Mouse (Mus musculus): Measurements from ENCODE around the gene Sdhaf1. TPM values are rescaled to one million over a fixed set of nuclear protein-coding genes. Genes with fewer than 3 reads are reported as not detected.

The Sdhaf1 gene
- polyA plus RNA-seq, 1 experiment from 2014 or later = 17.0 TPM

DNA sequence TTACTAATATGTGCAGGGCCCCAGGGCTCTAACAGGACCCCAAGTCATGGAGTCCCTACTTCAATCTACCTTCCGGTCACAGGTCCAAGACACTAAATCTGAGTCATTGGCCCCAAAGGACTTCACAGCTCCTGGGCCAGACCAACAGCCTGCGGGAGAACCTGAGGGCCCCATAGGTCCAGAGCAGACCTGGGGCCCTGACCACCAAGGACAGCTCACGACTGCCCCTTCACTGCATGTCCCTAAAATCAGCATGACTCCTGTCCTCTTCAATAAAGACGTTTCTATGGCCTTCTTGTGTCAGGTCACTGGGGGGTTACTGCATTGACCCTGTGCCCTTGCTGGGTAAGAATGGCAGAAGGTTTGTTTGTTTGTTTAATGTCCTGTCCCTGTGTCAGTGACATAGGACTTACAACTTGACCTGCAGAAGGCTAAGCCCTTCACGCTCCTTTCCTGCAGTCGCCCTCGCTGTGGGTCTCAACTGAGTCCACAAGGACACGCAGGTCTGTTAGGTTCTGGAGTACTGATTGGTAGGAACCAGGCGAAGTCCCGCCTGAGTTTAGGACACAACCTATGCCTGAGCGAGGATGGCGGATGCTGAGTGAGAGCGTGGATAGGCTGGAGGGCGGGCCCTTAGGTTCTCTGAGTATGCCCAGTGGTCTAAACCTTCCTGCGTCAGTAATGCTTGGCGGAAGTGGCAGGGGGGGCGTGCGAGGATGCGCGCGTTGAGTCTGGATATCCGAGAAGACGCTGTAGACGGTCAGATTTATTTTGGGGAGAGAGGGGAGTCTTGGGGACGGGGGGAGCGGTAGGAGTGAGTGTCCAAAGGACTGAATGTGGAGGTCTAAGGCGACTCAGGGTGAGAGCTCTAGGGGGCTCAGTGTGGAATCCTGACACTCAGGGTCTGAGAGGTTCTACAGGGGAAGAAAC lies 15.4 kb downstream of the Sdhaf1 start, which contains the start of gene Alkbh6:
TSS of gene Alkbh6 (plus strand) at position 642 of the 930 bp plus-strand sequence.
- Histone ChIP-seq H3K27me3 (replicated peaks; ENCODE audit: control insufficient read depth, insufficient read depth, low read length) (no peaks in the 10 kb centered on the region), H3K4me2 (ENCODE audit: low read length) (peak within 1 kb of the TSS; percentile 97), H3K27ac (ENCODE audit: low read depth, low read length) (peak within 1 kb of the TSS; percentile 73), H3K4me3 (ENCODE audit: low read length) (peak within 1 kb of the TSS; percentile 73), H3K4me1 (ENCODE audit: control insufficient read depth, insufficient read depth, low read depth, low read length) (peaks cover 19% of the 10 kb centered on the region), H3K9me3 (ENCODE audit: control insufficient read depth, low read length) (no peaks in the 10 kb centered on the region), H3K36me3 (ENCODE audit: control insufficient read depth, insufficient read depth, low read length) (peaks cover 15% of the 10 kb centered on the region), H3K9ac (ENCODE audit: low read depth, low read length) (peak within 1 kb of the TSS; percentile 79)
- WGBS = 4% methylated on average over 27 of the region's 27 CpGs
- peak; percentile 100 for ATAC-seq

DNA sequence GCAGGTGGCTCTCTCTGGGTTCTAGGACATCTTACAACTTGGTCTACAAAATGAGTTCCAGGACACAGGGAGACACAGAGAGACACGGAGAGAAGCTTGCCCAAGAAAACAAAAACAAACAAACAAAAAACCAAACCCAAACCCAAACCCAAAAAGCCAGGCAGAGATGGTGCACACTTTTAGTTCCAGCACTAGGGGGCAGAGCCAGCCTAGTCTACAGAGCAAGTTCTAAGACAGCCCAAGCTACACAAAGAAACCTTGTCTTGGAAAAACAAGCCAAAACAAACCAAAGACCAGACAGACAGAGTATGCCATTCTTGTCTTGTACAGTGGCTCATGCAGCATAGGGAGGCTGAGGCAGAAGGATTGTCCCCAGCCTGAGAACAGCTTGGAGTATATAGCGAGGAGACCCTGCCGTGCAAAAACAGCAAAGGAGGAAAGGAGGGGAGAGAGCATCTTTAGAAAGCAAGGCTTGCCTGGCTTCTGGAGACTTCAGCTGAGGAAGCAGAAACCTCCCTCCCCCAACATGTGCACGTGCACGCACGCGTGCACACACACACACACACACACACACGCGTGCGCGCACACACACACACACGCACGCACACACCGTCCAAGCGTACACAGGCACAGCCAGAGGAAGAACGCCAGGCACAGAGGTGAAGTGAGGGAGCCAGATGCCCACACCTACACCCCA lies 17.5 kb downstream of the Sdhaf1 start:
- H3K4me2 ChIP-seq (ENCODE audit: low read length) = no peak overlapping the region
- H3K4me3 ChIP-seq (ENCODE audit: low read length) = no peak overlapping the region
- no peaks in the 10 kb centered on the region for H3K9me3 ChIP-seq (ENCODE audit: control insufficient read depth, low read length)
- H3K27me3 ChIP-seq (replicated peaks; ENCODE audit: control insufficient read depth, insufficient read depth, low read length) = no peaks in the 10 kb centered on the region
- H3K9ac ChIP-seq (ENCODE audit: low read depth, low read length) = no peak overlapping the region
- ATAC-seq = no peak
- peaks cover 33% of the 10 kb centered on the region for H3K36me3 ChIP-seq (ENCODE audit: control insufficient read depth, insufficient read depth, low read length)
- 86% methylated on average over 8 of the region's 16 CpGs for WGBS
- H3K4me1 ChIP-seq (ENCODE audit: control insufficient read depth, insufficient read depth, low read depth, low read length) = peaks cover 19% of the 10 kb centered on the region
- no peak overlapping the region for H3K27ac ChIP-seq (ENCODE audit: low read depth, low read length)

DNA sequence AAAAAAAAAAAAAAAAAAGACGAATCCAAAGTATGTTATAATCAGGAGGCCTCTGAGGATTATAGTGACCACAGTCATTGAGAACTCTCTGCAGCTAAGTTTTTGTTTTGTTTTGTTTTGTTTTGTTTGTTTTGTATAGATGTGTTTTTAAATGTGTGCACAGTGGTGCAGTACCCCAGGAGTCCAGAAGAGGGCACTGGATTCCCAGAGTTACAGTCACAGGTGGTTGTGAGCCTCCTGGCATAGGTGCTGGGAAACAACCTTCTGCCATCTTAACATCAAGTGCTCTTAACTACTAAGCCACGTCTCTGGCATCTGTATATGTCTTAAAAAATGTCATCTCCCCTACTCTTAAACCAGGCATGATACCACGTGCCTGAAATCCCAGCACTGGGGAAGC lies 22.8 kb downstream of the Sdhaf1 start:
- H3K9me3 ChIP-seq (ENCODE audit: control insufficient read depth, low read length) = no peaks in the 10 kb centered on the region
- no peaks in the 10 kb centered on the region for H3K27me3 ChIP-seq (replicated peaks; ENCODE audit: control insufficient read depth, insufficient read depth, low read length)
- no peak overlapping the region for H3K27ac ChIP-seq (ENCODE audit: low read depth, low read length)
- no peak for ATAC-seq
- H3K4me1 ChIP-seq (ENCODE audit: control insufficient read depth, insufficient read depth, low read depth, low read length) = no peaks in the 10 kb centered on the region
- 56% methylated on average over 3 of the region's 3 CpGs for WGBS
- H3K4me2 ChIP-seq (ENCODE audit: low read length) = no peak overlapping the region
- no peak overlapping the region for H3K9ac ChIP-seq (ENCODE audit: low read depth, low read length)
- peaks cover 65% of the 10 kb centered on the region for H3K36me3 ChIP-seq (ENCODE audit: control insufficient read depth, insufficient read depth, low read length)
- H3K4me3 ChIP-seq (ENCODE audit: low read length) = no peak overlapping the region

DNA sequence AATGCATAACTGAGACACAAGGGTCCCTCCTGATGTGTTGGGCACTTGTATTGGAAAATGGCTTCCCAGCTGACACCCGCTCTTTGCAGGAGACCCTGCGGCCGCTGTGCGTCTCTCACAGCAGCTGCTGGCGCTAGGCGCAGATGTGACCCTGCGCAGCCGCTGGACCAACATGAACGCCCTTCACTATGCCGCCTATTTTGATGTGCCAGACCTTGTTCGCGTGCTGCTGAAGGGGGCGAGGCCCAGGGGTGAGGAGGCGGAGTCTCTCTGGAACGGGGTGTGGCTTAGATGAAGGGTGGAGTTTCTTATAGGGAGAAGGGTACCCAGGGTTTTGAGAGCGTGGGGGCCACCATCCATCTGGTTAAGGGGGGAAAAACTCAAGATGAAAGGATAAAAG lies 26.4 kb downstream of the Sdhaf1 start:
- Histone ChIP-seq H3K4me2 (ENCODE audit: low read length) (no peak overlapping the region), H3K4me3 (ENCODE audit: low read length) (no peak overlapping the region), H3K27ac (ENCODE audit: low read depth, low read length) (no peak overlapping the region), H3K4me1 (ENCODE audit: control insufficient read depth, insufficient read depth, low read depth, low read length) (peaks cover 22% of the 10 kb centered on the region), H3K27me3 (replicated peaks; ENCODE audit: control insufficient read depth, insufficient read depth, low read length) (no peaks in the 10 kb centered on the region), H3K9ac (ENCODE audit: low read depth, low read length) (no peak overlapping the region), H3K36me3 (ENCODE audit: control insufficient read depth, insufficient read depth, low read length) (peaks cover 52% of the 10 kb centered on the region), H3K9me3 (ENCODE audit: control insufficient read depth, low read length) (no peaks in the 10 kb centered on the region)
- WGBS = 88% methylated on average over 16 of the region's 16 CpGs
- no peak for ATAC-seq

- Histone ChIP-seq H3K4me1 (ENCODE audit: control insufficient read depth, insufficient read depth, low read depth, low read length) (peaks cover 22% of the 10 kb centered on the region), H3K4me2 (ENCODE audit: low read length) (no peak overlapping the region), H3K4me3 (ENCODE audit: low read length) (no peak overlapping the region), H3K9me3 (ENCODE audit: control insufficient read depth, low read length) (no peaks in the 10 kb centered on the region), H3K36me3 (ENCODE audit: control insufficient read depth, insufficient read depth, low read length) (peaks cover 47% of the 10 kb centered on the region), H3K27ac (ENCODE audit: low read depth, low read length) (no peak overlapping the region), H3K27me3 (replicated peaks; ENCODE audit: control insufficient read depth, insufficient read depth, low read length) (no peaks in the 10 kb centered on the region), H3K9ac (ENCODE audit: low read depth, low read length) (no peak overlapping the region)
- WGBS = 91% methylated on average over 15 of the region's 15 CpGs
- ATAC-seq = no peak
Measured at GRCm38 (mm10) chr7:30296816-30297215, 26.9 kb downstream of the Sdhaf1 start.

GRCm38 (mm10) chr7:30295103-30295502 lies 28.6 kb downstream of the Sdhaf1 start:
- ATAC-seq = no peak
- Histone ChIP-seq H3K4me3 (ENCODE audit: low read length) (no peak overlapping the region), H3K36me3 (ENCODE audit: control insufficient read depth, insufficient read depth, low read length) (peaks cover 40% of the 10 kb centered on the region), H3K27me3 (replicated peaks; ENCODE audit: control insufficient read depth, insufficient read depth, low read length) (no peaks in the 10 kb centered on the region), H3K27ac (ENCODE audit: low read depth, low read length) (no peak overlapping the region), H3K9me3 (ENCODE audit: control insufficient read depth, low read length) (no peaks in the 10 kb centered on the region), H3K9ac (ENCODE audit: low read depth, low read length) (no peak overlapping the region), H3K4me2 (ENCODE audit: low read length) (no peak overlapping the region), H3K4me1 (ENCODE audit: control insufficient read depth, insufficient read depth, low read depth, low read length) (peaks cover 29% of the 10 kb centered on the region)
- 73% methylated on average over 10 of the region's 10 CpGs for WGBS

DNA sequence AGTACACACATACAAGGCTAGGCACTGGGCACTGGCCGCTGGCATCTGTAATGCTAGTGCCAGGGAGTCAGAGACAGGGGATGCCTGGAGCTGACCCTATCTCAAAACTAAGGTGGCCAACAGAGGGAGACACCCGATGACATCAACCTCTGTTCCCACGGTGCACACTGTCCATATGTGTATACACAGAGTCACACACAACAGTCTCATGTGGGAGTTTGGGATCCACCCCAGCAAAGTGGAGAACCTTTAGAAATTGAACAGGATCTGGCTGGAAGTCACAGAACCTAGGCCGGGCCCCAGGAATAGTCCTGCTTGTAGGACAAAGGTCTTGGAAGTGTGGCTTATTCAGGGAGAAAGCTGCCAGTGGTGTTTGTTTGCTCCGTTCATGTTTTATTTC lies 29.4 kb downstream of the Sdhaf1 start:
- Histone ChIP-seq H3K27ac (ENCODE audit: low read depth, low read length) (no peak overlapping the region), H3K4me3 (ENCODE audit: low read length) (no peak overlapping the region), H3K36me3 (ENCODE audit: control insufficient read depth, insufficient read depth, low read length) (peaks cover 35% of the 10 kb centered on the region), H3K4me1 (ENCODE audit: control insufficient read depth, insufficient read depth, low read depth, low read length) (peaks cover 29% of the 10 kb centered on the region), H3K4me2 (ENCODE audit: low read length) (no peak overlapping the region), H3K27me3 (replicated peaks; ENCODE audit: control insufficient read depth, insufficient read depth, low read length) (no peaks in the 10 kb centered on the region), H3K9me3 (ENCODE audit: control insufficient read depth, low read length) (no peaks in the 10 kb centered on the region), H3K9ac (ENCODE audit: low read depth, low read length) (no peak overlapping the region)
- no peak for ATAC-seq
- WGBS = 86% methylated on average over 5 of the region's 5 CpGs

DNA sequence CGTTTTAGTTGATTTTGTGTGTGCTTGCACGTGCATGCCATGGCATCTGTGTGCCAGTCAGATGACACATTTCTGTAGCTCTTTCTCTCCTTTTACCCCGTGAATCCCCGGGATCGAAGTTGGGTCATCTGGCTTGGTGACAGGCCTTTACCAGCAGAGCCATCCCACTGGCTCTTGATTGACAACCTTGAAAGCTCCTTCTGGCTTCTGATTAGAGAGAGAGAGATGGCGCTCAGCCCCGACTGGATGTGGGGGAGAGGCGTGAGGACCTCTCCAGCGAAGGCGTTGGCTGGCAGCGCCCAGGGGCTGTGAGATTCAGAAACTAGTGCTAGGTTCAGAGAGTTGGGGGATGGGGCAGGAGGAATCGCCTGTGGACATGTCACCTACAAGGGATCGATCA lies 29.9 kb downstream of the Sdhaf1 start:
- Histone ChIP-seq H3K27ac (ENCODE audit: low read depth, low read length) (no peak overlapping the region), H3K4me3 (ENCODE audit: low read length) (no peak overlapping the region), H3K36me3 (ENCODE audit: control insufficient read depth, insufficient read depth, low read length) (peaks cover 31% of the 10 kb centered on the region), H3K4me1 (ENCODE audit: control insufficient read depth, insufficient read depth, low read depth, low read length) (peaks cover 29% of the 10 kb centered on the region), H3K9me3 (ENCODE audit: control insufficient read depth, low read length) (no peaks in the 10 kb centered on the region), H3K9ac (ENCODE audit: low read depth, low read length) (no peak overlapping the region), H3K27me3 (replicated peaks; ENCODE audit: control insufficient read depth, insufficient read depth, low read length) (no peaks in the 10 kb centered on the region), H3K4me2 (ENCODE audit: low read length) (no peak overlapping the region)
- ATAC-seq = no peak
- 71% methylated on average over 13 of the region's 13 CpGs for WGBS
